Mouse (Mus musculus) hindbrain, embryonic 16.5 days (tissue): ENCODE data around the gene Fam169a. TPM values are rescaled to one million over a fixed set of nuclear protein-coding genes. Genes with fewer than 3 reads are reported as not detected.
"Not testable (repeated sequence)": the region's sequence is repeated elsewhere in the genome, so short reads cannot be mapped to it uniquely, and the experiment has no call there.

Experiments used
- ATAC-seq: fragments of 200-750 bp; cut with Nextera tagmentation; 2 replicates; pipeline ENCODE4 v1.8.0; 2017; ENCODE audit warnings: moderate TSS enrichment, moderate library complexity
- H3K27ac ChIP-seq: fragments of 300-500 bp; sonication (generic); 2 replicates; pipeline ENCODE4 v1.5.1; 2014; ENCODE audit warnings: low read depth, mild to moderate bottlenecking, control low read depth, low read length, moderate library complexity
- H3K27me3 ChIP-seq: fragments of 300-500 bp; sonication (generic); replicated peaks from 2 replicates; pipeline ENCODE4 v1.6.1; 2014; ENCODE audit warnings: low read length; ENCODE audit not compliant: control insufficient read depth, insufficient read depth
- H3K36me3 ChIP-seq: fragments of 300-500 bp; sonication (generic); 2 replicates; pipeline ENCODE4 v1.6.1; 2014; ENCODE audit warnings: mild to moderate bottlenecking, low read length, moderate library complexity, mixed read lengths; ENCODE audit not compliant: control insufficient read depth, insufficient read depth
- H3K4me1 ChIP-seq: fragments of 300-500 bp; sonication (generic); 2 replicates; pipeline ENCODE4 v1.6.1; 2014; ENCODE audit warnings: low read depth, low read length; ENCODE audit not compliant: control insufficient read depth, insufficient read depth
- H3K4me2 ChIP-seq: fragments of 300-500 bp; sonication (generic); 2 replicates; pipeline ENCODE4 v1.6.1; 2014; ENCODE audit warnings: mild to moderate bottlenecking, low read length, control low read depth, moderate library complexity
- H3K4me3 ChIP-seq: fragments of 300-500 bp; sonication (generic); 2 replicates; pipeline ENCODE4 v1.5.1; 2014; ENCODE audit warnings: mild to moderate bottlenecking, low read length, control low read depth, moderate library complexity
- H3K9ac ChIP-seq: fragments of 300-500 bp; sonication (generic); 2 replicates; pipeline ENCODE4 v1.6.1; 2014; ENCODE audit warnings: low read depth, mild to moderate bottlenecking, control low read depth, low read length, moderate library complexity
- H3K9me3 ChIP-seq: fragments of 300-500 bp; sonication (generic); 2 replicates; pipeline ENCODE4 v1.6.1; 2014; ENCODE audit warnings: mild to moderate bottlenecking, low read length, moderate library complexity; ENCODE audit not compliant: control insufficient read depth
- WGBS: fragments of 180-500 bp; shearing (Covaris S2); extraction: QIAGEN DNeasy Blood & Tissue Kit; methylation state at CpG from one replicate; pipeline ENCODE4 v1.1.7; 2014; 5-methylcytosine and 5-hydroxymethylcytosine counted together
- polyA plus RNA-seq: library from polyadenylated mRNA; unstranded; fragments of >200 nt; fragmentation: Nextera tagmentation; extraction: Ambion mirVana; gene quantifications from 2 replicates; pipeline ENCODE4 v1.2.1, GENCODE M21; 2015

Fam169a gene
- polyA plus RNA-seq, 1 experiment from 2014 or later = 28.1 TPM

- ATAC-seq = peak; percentile 100
- under 1% methylated on average over 53 of the region's 57 CpGs for WGBS
Observed at GRCm38 (mm10) chr13:97137466-97138400, 70.6 kb downstream of the Fam169a start, which contains the start of the genes Gfm2 and Nsa2. Gene Gfm2, plus strand, starts transcription at chr13:97137937. Gene Nsa2, minus strand, starts transcription at chr13:97137937.

DNA sequence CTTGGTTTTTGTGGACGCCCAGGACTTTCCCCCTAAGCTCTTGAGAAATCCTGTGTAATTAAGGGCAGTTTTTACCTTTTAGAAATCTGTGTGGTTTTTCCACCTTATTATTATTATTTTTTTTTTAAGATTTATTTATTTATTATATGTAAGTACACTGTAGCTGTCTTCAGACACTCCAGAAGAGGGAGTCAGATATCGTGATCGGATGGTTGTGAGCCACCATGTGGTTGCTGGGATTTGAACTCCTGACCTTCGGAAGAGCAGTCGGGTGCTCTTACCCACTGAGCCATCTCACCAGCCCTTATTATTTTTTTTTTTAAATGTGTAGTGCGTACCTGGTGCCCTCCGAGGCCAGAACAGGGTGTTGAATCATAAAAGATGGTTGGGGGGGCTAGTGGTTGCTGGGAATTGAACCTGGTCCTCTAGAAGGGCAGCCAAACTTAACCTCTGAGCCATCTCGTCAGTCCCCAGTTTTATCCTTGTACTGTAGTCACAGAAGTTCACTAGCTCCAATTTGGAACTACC, 71.4 kb downstream of the Fam169a start:
- not testable (repeated sequence) for H3K27me3 ChIP-seq, H3K36me3 ChIP-seq, H3K9me3 ChIP-seq, H3K4me1 ChIP-seq, ATAC-seq
- peak overlapping the region; percentile 81 for H3K4me3 ChIP-seq
- peak overlapping the region; percentile 93 for H3K9ac ChIP-seq
- H3K27ac ChIP-seq = peak overlapping the region; percentile 91
- H3K4me2 ChIP-seq = peak overlapping the region; percentile 56
- WGBS = 32% methylated on average over 8 of the region's 8 CpGs

More at GRCm38 (mm10) chr13:97137466-97138400, 70.6 kb downstream of the Fam169a start, which contains the start of the genes Gfm2 and Nsa2:
- Histone ChIP-seq H3K4me2 (peak within 1 kb of the TSS; percentile 77), H3K4me3 (peak within 1 kb of the TSS; percentile 81), H3K4me1 (peaks cover 7% of the 10 kb centered on the region), H3K27me3 (no peaks in the 10 kb centered on the region), H3K27ac (peak within 1 kb of the TSS; percentile 91), H3K36me3 (peaks cover 5% of the 10 kb centered on the region), H3K9me3 (no peaks in the 10 kb centered on the region), H3K9ac (peak within 1 kb of the TSS; percentile 93)

DNA sequence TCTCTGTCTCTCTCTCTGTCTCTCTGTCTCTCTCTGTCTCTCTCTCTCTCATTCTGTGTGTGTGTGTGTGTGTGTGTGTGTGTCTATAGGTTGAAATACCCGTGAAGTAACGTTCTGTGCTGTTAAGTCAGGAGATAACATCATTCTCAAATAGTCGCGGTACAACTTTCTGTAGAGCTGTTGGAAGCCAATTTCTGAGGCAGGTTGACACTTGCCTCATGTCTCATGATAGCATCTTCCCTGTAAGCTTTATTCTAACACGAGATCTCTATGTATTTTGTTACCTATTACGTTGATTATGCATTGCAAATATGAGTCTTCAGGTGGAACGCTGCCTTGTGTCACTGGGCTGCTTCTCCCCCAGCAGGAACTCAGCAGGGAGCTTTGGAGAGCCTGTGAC, 75.2 kb downstream of the Fam169a start:
- no peak overlapping the region for H3K27ac ChIP-seq
- H3K9me3 ChIP-seq = no peaks in the 10 kb centered on the region
- H3K4me1 ChIP-seq = peaks cover 5% of the 10 kb centered on the region
- WGBS = 88% methylated on average over 7 of the region's 7 CpGs
- no peak overlapping the region for H3K4me2 ChIP-seq
- H3K4me3 ChIP-seq = no peak overlapping the region
- H3K36me3 ChIP-seq = peaks cover 15% of the 10 kb centered on the region; the same call in 1 of the 2 replicates
- no peak overlapping the region for H3K9ac ChIP-seq
- ATAC-seq = no peak
- no peaks in the 10 kb centered on the region for H3K27me3 ChIP-seq

GRCm38 (mm10) chr13:97145834-97146233, 78.7 kb downstream of the Fam169a start:
- no peaks in the 10 kb centered on the region for H3K9me3 ChIP-seq
- H3K4me3 ChIP-seq = no peak overlapping the region
- 60% methylated on average over 4 of the region's 4 CpGs for WGBS
- H3K36me3 ChIP-seq = peaks cover 34% of the 10 kb centered on the region
- no peak overlapping the region for H3K9ac ChIP-seq
- no peaks in the 10 kb centered on the region for H3K4me1 ChIP-seq
- H3K27ac ChIP-seq = no peak overlapping the region
- no peak overlapping the region for H3K4me2 ChIP-seq
- no peak for ATAC-seq
- H3K27me3 ChIP-seq = no peaks in the 10 kb centered on the region

GRCm38 (mm10) chr13:97175520-97176264, 108.6 kb downstream of the Fam169a start:
- no peaks in the 10 kb centered on the region for H3K27me3 ChIP-seq
- H3K9me3 ChIP-seq = no peaks in the 10 kb centered on the region
- H3K4me3 ChIP-seq = no peak overlapping the region
- ATAC-seq = no peak
- no peak overlapping the region for H3K4me2 ChIP-seq
- no peak overlapping the region for H3K27ac ChIP-seq
- H3K36me3 ChIP-seq = peaks cover 27% of the 10 kb centered on the region
- 91% methylated on average over 10 of the region's 10 CpGs for WGBS
- no peaks in the 10 kb centered on the region for H3K4me1 ChIP-seq
- H3K9ac ChIP-seq = no peak overlapping the region

GRCm38 (mm10) chr13:97176731-97177130, 109.6 kb downstream of the Fam169a start:
- H3K36me3 ChIP-seq = peaks cover 27% of the 10 kb centered on the region
- no peak overlapping the region for H3K4me3 ChIP-seq
- no peak overlapping the region for H3K4me2 ChIP-seq
- 89% methylated on average over 5 of the region's 5 CpGs for WGBS
- H3K9me3 ChIP-seq = no peaks in the 10 kb centered on the region
- ATAC-seq = no peak
- no peaks in the 10 kb centered on the region for H3K4me1 ChIP-seq
- H3K27ac ChIP-seq = no peak overlapping the region
- H3K27me3 ChIP-seq = no peaks in the 10 kb centered on the region
- no peak overlapping the region for H3K9ac ChIP-seq

DNA sequence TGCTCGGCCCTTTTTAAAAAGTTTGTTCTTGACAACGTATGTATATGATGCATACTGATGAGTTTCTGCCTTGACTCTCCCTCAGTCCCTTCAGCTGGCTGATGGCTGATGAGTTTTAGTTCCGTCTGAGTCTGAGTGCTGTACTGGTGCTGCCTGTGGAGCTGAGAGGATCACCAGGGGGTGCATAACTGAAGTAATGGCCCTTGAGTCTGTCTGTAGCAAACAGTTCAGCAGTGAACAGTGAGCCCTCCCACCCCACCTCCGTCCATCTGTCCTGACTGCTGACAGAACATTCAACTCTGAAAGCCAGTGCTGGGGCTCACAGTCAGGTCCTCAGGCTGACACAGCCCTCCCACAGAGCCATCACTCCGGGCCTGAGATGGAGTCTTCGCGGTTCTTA, 111.9 kb downstream of the Fam169a start:
- 60% methylated on average over 7 of the region's 7 CpGs for WGBS

DNA sequence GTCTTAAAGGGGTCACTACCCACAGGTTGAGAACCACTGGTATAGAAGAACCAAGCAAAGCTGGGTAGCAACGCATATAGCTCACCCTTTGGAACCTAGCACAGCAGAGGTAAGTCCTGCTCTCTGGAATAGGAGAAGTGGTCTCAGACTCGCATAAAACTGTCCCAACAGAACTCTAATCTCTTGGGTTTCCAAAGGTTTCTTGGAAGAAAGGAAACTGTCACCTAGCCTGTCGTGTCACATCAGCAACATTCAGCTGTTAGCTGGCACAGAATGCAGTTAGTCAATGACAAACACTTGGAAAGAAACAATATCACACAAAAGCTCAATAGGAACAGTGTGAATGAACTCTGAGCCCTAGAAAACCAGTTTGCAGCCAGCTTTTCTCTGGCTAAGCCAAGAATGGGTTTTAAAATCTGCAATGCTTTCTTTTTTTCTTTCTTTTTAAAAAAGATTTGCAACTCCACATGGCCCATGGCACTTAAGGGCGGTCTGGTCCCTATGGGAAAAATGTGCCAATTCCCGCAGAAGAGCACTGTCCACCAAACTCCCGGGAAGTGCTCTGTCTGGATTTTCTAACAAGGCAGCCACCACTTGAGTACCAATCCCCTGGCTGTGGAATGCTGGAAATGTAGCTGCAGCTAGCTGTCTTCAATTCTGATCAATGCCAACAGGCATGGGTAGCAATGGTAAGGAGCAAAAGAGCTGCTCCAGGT, 113.2 kb downstream of the Fam169a start:
- no peak overlapping the region for H3K9ac ChIP-seq
- WGBS = 52% methylated on average over 6 of the region's 6 CpGs

More for the DNA sequence above, 111.9 kb downstream of the Fam169a start:
- Histone ChIP-seq H3K4me1 (no peaks in the 10 kb centered on the region), H3K4me3 (no peak overlapping the region), H3K36me3 (peaks cover 17% of the 10 kb centered on the region), H3K9ac (no peak overlapping the region), H3K4me2 (no peak overlapping the region), H3K27ac (no peak overlapping the region), H3K9me3 (no peaks in the 10 kb centered on the region), H3K27me3 (no peaks in the 10 kb centered on the region)
- no peak for ATAC-seq

More for the DNA sequence above, 113.2 kb downstream of the Fam169a start:
- H3K4me1 ChIP-seq = no peaks in the 10 kb centered on the region
- H3K9me3 ChIP-seq = no peaks in the 10 kb centered on the region
- H3K27ac ChIP-seq = no peak overlapping the region; the same call in 1 of the 2 replicates
- H3K27me3 ChIP-seq = no peaks in the 10 kb centered on the region
- no peak overlapping the region for H3K4me2 ChIP-seq
- H3K36me3 ChIP-seq = peaks cover 11% of the 10 kb centered on the region
- no peak overlapping the region for H3K4me3 ChIP-seq
- ATAC-seq = no peak
